Mouse (Mus musculus) lung, postnatal 0 days (tissue): ENCODE measurements at regions not wholly inside any gene's neighbourhood (a gene's known extent, or its start where the extent isn't known, plus 50 kb on each side); places are given as distances from the start of the nearest gene placed in this dataset.

Experiments used
- ATAC-seq: fragments of 200-750 bp; cut with Nextera tagmentation; 2 replicates; pipeline ENCODE4 v1.8.0; 2017; ENCODE audit warnings: moderate library complexity
- DNase-seq: peaks from one replicate; pipeline ENCODE4 v3.0.0-alpha.2; 2016; ENCODE audit warnings: low spot score
- H3K27ac ChIP-seq: fragments of 300-500 bp; sonication (generic); 2 replicates; pipeline ENCODE4 v1.5.1; 2014; ENCODE audit warnings: antibody characterized with exemption, mild to moderate bottlenecking, low read length, mixed read lengths
- H3K27me3 ChIP-seq: fragments of 300-500 bp; sonication (generic); replicated peaks from 2 replicates; pipeline ENCODE4 v1.6.1; 2014; ENCODE audit warnings: low read length, mixed read lengths; ENCODE audit not compliant: insufficient read depth
- H3K36me3 ChIP-seq: fragments of 300-500 bp; sonication (generic); 2 replicates; pipeline ENCODE4 v1.6.1; 2014; ENCODE audit warnings: low read length, mixed read lengths; ENCODE audit not compliant: insufficient read depth
- H3K4me1 ChIP-seq: fragments of 300-500 bp; sonication (generic); 2 replicates; pipeline ENCODE4 v1.6.1; 2014; ENCODE audit warnings: antibody characterized with exemption, low read depth, low read length, mixed read lengths; ENCODE audit not compliant: insufficient read depth
- H3K4me2 ChIP-seq: fragments of 300-500 bp; sonication (generic); replicated peaks from 2 replicates; pipeline ENCODE4 v1.6.1; 2014; ENCODE audit warnings: low read depth, mild to moderate bottlenecking, low read length, moderate library complexity, mixed read lengths
- H3K4me3 ChIP-seq: fragments of 300-500 bp; sonication (generic); 2 replicates; pipeline ENCODE4 v1.5.1; 2014; ENCODE audit warnings: low read depth, low read length
- H3K9ac ChIP-seq: fragments of 300-500 bp; sonication (generic); replicated peaks from 2 replicates; pipeline ENCODE4 v1.6.1; 2014; ENCODE audit warnings: low read depth, mild to moderate bottlenecking
- H3K9me3 ChIP-seq: fragments of 300-500 bp; sonication (generic); 2 replicates; pipeline ENCODE4 v1.6.1; 2016; ENCODE audit warnings: low read length, mixed read lengths
- CTCF ChIP-seq: IDR thresholded peaks from 2 replicates; pipeline ENCODE4 v1.5.1; 2016; ENCODE audit warnings: antibody characterized with exemption, mild to moderate bottlenecking
- EP300 ChIP-seq: IDR thresholded peaks from 2 replicates; pipeline ENCODE4 v1.6.1; 2016; ENCODE audit warnings: antibody characterized with exemption, mild to moderate bottlenecking, control low read depth
- WGBS: fragments of 180-500 bp; shearing (Covaris S2); extraction: QIAGEN DNeasy Blood & Tissue Kit; methylation state at CpG from one replicate; pipeline ENCODE4 v1.1.7; 2014; 5-methylcytosine and 5-hydroxymethylcytosine counted together

GRCm38 (mm10) chr3:42582311-42582710 is 839.9 kb downstream of the D3Ertd751e start:
- Histone ChIP-seq H3K4me3 (no peak overlapping the region), H3K4me2 (no peak overlapping the region), H3K27ac (no peak overlapping the region), H3K4me1 (no peaks in the 10 kb centered on the region), H3K9me3 (no peaks in the 10 kb centered on the region), H3K36me3 (no peaks in the 10 kb centered on the region), H3K27me3 (no peaks in the 10 kb centered on the region), H3K9ac (no peak overlapping the region)
- TF ChIP-seq CTCF, result no peak
- no peak for TF ChIP-seq EP300
- 21% methylated on average over 1 of the region's 1 CpGs for WGBS
- DNase-seq, result no peak
- no peak for ATAC-seq

DNA sequence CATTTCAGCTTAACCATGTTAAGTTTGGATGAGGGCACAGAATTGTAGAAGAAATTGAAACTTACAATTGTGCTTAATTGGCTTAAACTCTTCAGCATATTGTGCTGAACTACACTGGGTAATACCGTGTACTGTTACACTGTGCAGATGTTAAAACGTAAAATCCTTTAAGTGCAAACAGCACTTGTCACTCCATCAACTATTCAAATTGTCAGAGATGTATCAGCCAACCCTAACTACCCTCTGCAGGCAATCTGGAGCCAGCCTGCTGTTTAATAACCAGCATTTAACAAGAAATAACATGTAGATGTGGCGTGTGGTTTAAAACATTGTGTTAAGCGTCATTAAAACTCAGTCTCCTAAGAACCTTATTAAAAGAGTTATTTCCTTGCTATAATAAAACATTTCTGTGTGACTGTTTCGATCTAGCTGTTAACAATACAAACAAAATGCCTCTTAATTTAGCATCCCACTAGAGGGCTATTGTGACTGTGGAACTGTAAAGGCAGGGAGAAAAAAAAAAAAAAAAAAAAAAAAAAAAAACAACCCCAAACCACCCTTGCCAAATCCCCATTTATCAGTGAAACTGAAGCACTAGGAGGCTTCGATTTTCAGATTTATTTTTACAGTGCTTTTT is 845.0 kb downstream of the D3Ertd751e start:
- ATAC-seq, result no peak
- H3K27ac ChIP-seq, result no peak overlapping the region
- WGBS, result 71% methylated on average over 6 of the region's 6 CpGs
- no peaks in the 10 kb centered on the region for H3K36me3 ChIP-seq
- no peaks in the 10 kb centered on the region for H3K27me3 ChIP-seq
- no peak overlapping the region for H3K4me3 ChIP-seq
- H3K9ac ChIP-seq, result no peak overlapping the region
- no peaks in the 10 kb centered on the region for H3K4me1 ChIP-seq
- no peak overlapping the region for H3K4me2 ChIP-seq
- H3K9me3 ChIP-seq, result no peaks in the 10 kb centered on the region
- no peak for TF ChIP-seq EP300
- no peak for TF ChIP-seq CTCF
- no peak for DNase-seq

- no peak for TF ChIP-seq EP300
- TF ChIP-seq CTCF, result no peak
- Histone ChIP-seq H3K9ac (no peak overlapping the region), H3K27me3 (no peaks in the 10 kb centered on the region), H3K4me2 (no peak overlapping the region), H3K9me3 (no peaks in the 10 kb centered on the region), H3K4me1 (no peaks in the 10 kb centered on the region), H3K36me3 (no peaks in the 10 kb centered on the region), H3K27ac (no peak overlapping the region), H3K4me3 (no peak overlapping the region)
- DNase-seq (no peak), ATAC-seq (no peak)
- WGBS, result 90% methylated on average over 2 of the region's 2 CpGs
These were observed 847.1 kb downstream of the D3Ertd751e start for GRCm38 (mm10) chr3:42589516-42589915.

DNA sequence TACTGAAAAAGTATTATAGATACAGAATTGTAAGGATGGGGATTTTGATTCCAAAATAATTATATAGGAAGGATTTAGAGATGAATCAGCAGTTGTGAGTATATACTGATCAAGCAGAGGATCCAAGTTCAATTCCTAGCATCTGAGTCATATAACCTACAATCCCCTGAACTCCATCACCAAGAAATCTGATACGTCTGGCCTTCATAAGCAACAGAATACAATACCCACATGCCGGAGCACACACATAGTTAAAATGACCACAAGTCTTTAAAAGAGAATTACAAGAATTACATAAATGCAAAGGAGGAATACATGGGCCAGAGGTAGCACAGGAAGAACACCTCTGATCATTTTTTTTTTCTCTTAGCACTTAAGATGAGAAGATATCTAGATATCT is 847.7 kb downstream of the D3Ertd751e start:
- H3K27me3 ChIP-seq, result no peaks in the 10 kb centered on the region
- H3K4me3 ChIP-seq, result no peak overlapping the region
- H3K9ac ChIP-seq, result no peak overlapping the region
- no peak overlapping the region for H3K4me2 ChIP-seq
- H3K27ac ChIP-seq, result no peak overlapping the region
- ATAC-seq (no peak), DNase-seq (no peak)
- H3K9me3 ChIP-seq, result no peaks in the 10 kb centered on the region
- H3K36me3 ChIP-seq, result no peaks in the 10 kb centered on the region
- no peaks in the 10 kb centered on the region for H3K4me1 ChIP-seq
- WGBS, result 80% methylated on average over 2 of the region's 2 CpGs
- TF ChIP-seq CTCF (no peak), EP300 (no peak)

- Histone ChIP-seq H3K9ac (no peak overlapping the region), H3K4me3 (no peak overlapping the region), H3K4me1 (no peaks in the 10 kb centered on the region), H3K27me3 (no peaks in the 10 kb centered on the region), H3K4me2 (no peak overlapping the region), H3K9me3 (no peaks in the 10 kb centered on the region), H3K27ac (no peak overlapping the region), H3K36me3 (no peaks in the 10 kb centered on the region)
- WGBS, result 64% methylated on average over 6 of the region's 6 CpGs
- no peak for ATAC-seq
- DNase-seq, result no peak
- TF ChIP-seq CTCF, result no peak
- no peak for TF ChIP-seq EP300
These were observed 851.5 kb downstream of the D3Ertd751e start for GRCm38 (mm10) chr3:42593792-42594433.

- no peak overlapping the region for H3K4me3 ChIP-seq
- no peaks in the 10 kb centered on the region for H3K4me1 ChIP-seq
- no peaks in the 10 kb centered on the region for H3K27me3 ChIP-seq
- TF ChIP-seq EP300 (no peak), CTCF (no peak)
- H3K9ac ChIP-seq, result no peak overlapping the region
- no peak overlapping the region for H3K4me2 ChIP-seq
- WGBS, result 79% methylated on average over 1 of the region's 1 CpGs
- no peak for ATAC-seq
- no peak overlapping the region for H3K27ac ChIP-seq
- no peaks in the 10 kb centered on the region for H3K9me3 ChIP-seq
- no peak for DNase-seq
- H3K36me3 ChIP-seq, result no peaks in the 10 kb centered on the region
These were observed 854.3 kb downstream of the D3Ertd751e start for GRCm38 (mm10) chr3:42596686-42597085.
